Mouse (Mus musculus) stomach, embryonic 16.5 days (tissue): ENCODE measurements around the gene Nudt6. TPM values are rescaled to one million over a fixed set of nuclear protein-coding genes. Genes with fewer than 3 reads are reported as not detected.

Experiments used
- ATAC-seq: fragments of 200-750 bp; cut with Nextera tagmentation; 2 replicates; pipeline ENCODE4 v1.8.0; 2017; ENCODE audit warnings: moderate number of reproducible peaks, moderate TSS enrichment; ENCODE audit not compliant: insufficient read depth, low FRiP score
- H3K27ac ChIP-seq: fragments of 300-500 bp; sonication (generic); 2 replicates; pipeline ENCODE4 v1.5.1; 2014; ENCODE audit warnings: low read length
- H3K27me3 ChIP-seq: fragments of 300-500 bp; sonication (generic); 2 replicates; pipeline ENCODE4 v1.6.1; 2014; ENCODE audit warnings: low read length, control low read depth, mixed read lengths; ENCODE audit not compliant: control insufficient read depth, insufficient read depth
- H3K36me3 ChIP-seq: fragments of 300-500 bp; sonication (generic); 2 replicates; pipeline ENCODE4 v1.6.1; 2014; ENCODE audit warnings: low read length; ENCODE audit not compliant: control insufficient read depth, insufficient read depth
- H3K4me1 ChIP-seq: fragments of 300-500 bp; sonication (generic); 2 replicates; pipeline ENCODE4 v1.6.1; 2014; ENCODE audit warnings: low read length, control low read depth, mixed read lengths; ENCODE audit not compliant: control insufficient read depth, insufficient read depth
- H3K4me2 ChIP-seq: fragments of 300-500 bp; sonication (generic); 2 replicates; pipeline ENCODE4 v1.6.1; 2014; ENCODE audit warnings: low read depth, low read length, mixed read lengths
- H3K4me3 ChIP-seq: fragments of 300-500 bp; sonication (generic); replicated peaks from 2 replicates; pipeline ENCODE4 v1.5.1; 2014; ENCODE audit warnings: mild to moderate bottlenecking, low read length
- H3K9ac ChIP-seq: fragments of 300-500 bp; sonication (generic); 2 replicates; pipeline ENCODE4 v1.6.1; 2014; ENCODE audit warnings: low read length
- H3K9me3 ChIP-seq: fragments of 300-500 bp; sonication (generic); replicated peaks from 2 replicates; pipeline ENCODE4 v1.6.1; 2016; ENCODE audit warnings: low read length, control low read depth; ENCODE audit not compliant: control insufficient read depth
- WGBS: fragments of 180-500 bp; shearing (Covaris S2); extraction: QIAGEN DNeasy Blood & Tissue Kit; methylation state at CpG from one replicate; pipeline ENCODE4 v1.1.7; 2014; 5-methylcytosine and 5-hydroxymethylcytosine counted together
- polyA plus RNA-seq: library from polyadenylated mRNA; unstranded; fragments of >200 nt; fragmentation: Nextera tagmentation; extraction: Ambion mirVana; gene quantifications from 2 replicates; pipeline ENCODE4 v1.2.1, GENCODE M21; 2015

Nudt6 gene
- polyA plus RNA-seq, 1 experiment from 2014 or later, result 6.0 TPM

GRCm38 (mm10) chr3:37420641-37421040, 630 bp upstream of the Nudt6 start:
- H3K4me1 ChIP-seq, result peaks cover 13% of the 10 kb centered on the region
- peak overlapping the region; percentile 95 for H3K4me2 ChIP-seq
- no peaks in the 10 kb centered on the region for H3K36me3 ChIP-seq
- H3K27me3 ChIP-seq, result no peaks in the 10 kb centered on the region
- peak overlapping the region; percentile 86 for H3K9ac ChIP-seq
- H3K4me3 ChIP-seq, result peak overlapping the region; percentile 99
- no peaks in the 10 kb centered on the region for H3K9me3 ChIP-seq
- no peak for ATAC-seq
- 0% methylated on average over 24 of the region's 24 CpGs for WGBS
- H3K27ac ChIP-seq, result peak overlapping the region; percentile 89

GRCm38 (mm10) chr3:37419458-37419991, 486 bp downstream of the Nudt6 start, which contains the start of gene Spata5:
Spata5 (plus strand) TSS chr3:37419896.
- H3K27ac ChIP-seq, result peak within 1 kb of the TSS; percentile 93
- H3K4me2 ChIP-seq, result peak within 1 kb of the TSS; percentile 95
- no peaks in the 10 kb centered on the region for H3K9me3 ChIP-seq
- H3K4me3 ChIP-seq, result peak within 1 kb of the TSS; percentile 99
- ATAC-seq, result peak; percentile 97
- H3K27me3 ChIP-seq, result no peaks in the 10 kb centered on the region
- H3K4me1 ChIP-seq, result peaks cover 13% of the 10 kb centered on the region
- peak within 1 kb of the TSS; percentile 86 for H3K9ac ChIP-seq
- 1% methylated on average over 48 of the region's 50 CpGs for WGBS
- H3K36me3 ChIP-seq, result no peaks in the 10 kb centered on the region

DNA sequence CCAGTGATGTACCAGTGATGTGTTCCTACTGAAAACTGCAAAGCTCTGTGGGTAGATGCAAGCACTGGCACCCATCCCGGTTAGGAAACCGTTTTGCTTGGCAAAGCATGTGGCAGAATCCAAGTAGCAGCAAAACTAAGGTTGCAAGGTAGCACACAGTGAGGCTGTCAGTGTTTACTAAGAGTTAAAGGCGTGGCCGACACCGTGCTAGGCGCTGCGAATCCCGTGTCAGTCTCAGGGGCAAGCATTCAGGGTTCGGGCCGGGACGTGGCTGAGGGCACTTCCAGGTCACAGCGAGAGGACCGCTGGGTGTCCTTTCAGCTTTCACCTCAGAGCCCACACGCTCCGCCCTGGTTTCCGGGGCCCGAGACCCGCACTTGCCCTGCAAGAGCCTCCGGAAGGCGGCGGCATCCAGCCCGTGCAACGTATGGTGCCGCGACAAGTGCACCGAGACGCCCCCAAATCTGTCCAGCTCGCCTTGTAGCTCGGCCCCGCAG, 1.0 kb downstream of the Nudt6 start:
- WGBS, result under 1% methylated on average over 30 of the region's 30 CpGs
- Histone ChIP-seq H3K36me3 (no peaks in the 10 kb centered on the region), H3K4me1 (peaks cover 13% of the 10 kb centered on the region), H3K27ac (peak overlapping the region; percentile 93), H3K27me3 (no peaks in the 10 kb centered on the region), H3K9me3 (no peaks in the 10 kb centered on the region), H3K4me3 (peak overlapping the region; percentile 87), H3K4me2 (peak overlapping the region; percentile 81), H3K9ac (peak overlapping the region; percentile 85)
- no peak; the same call in 1 of the 2 replicates for ATAC-seq

- 64% methylated on average over 5 of the region's 5 CpGs for WGBS
- no peak for ATAC-seq
- peak overlapping the region; percentile 87 for H3K4me3 ChIP-seq
- no peaks in the 10 kb centered on the region for H3K27me3 ChIP-seq
- H3K4me2 ChIP-seq, result peak overlapping the region; percentile 81
- H3K27ac ChIP-seq, result 0 out of 2 replicates have a peak overlapping the region, but pooled peaks have one; percentile 93
- H3K36me3 ChIP-seq, result no peaks in the 10 kb centered on the region
- H3K9me3 ChIP-seq, result no peaks in the 10 kb centered on the region
- H3K4me1 ChIP-seq, result peaks cover 13% of the 10 kb centered on the region
- peak overlapping the region; percentile 85 for H3K9ac ChIP-seq
Observed at GRCm38 (mm10) chr3:37418341-37418740, 1.7 kb downstream of the Nudt6 start.

DNA sequence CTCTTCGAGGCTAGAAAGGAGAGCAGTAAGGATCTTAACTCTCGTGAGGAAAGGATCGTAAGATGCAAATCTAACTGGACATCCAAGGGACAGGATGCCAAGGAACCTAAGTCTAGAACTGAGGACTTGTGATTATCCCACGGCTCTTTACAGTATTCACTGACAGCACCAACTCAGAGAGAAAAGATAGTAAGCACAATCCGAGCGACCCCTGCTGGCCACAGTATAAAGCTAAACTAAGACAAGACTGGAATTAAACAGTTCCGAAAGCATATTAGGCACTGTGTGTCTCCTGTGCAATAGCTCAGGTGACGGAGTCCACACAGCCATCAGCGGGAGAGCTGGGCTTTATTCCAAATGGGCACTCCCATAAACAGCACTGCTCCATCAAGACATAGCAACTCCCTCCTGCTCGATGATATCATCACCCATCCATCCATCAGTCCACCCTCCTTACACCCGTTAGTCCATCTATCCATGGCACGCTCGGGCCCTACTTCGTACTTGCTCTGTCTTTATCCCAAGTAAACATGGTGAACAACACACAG, 5.5 kb downstream of the Nudt6 start:
- H3K27ac ChIP-seq, result no peak overlapping the region
- no peaks in the 10 kb centered on the region for H3K9me3 ChIP-seq
- peaks cover 6% of the 10 kb centered on the region for H3K4me1 ChIP-seq
- no peaks in the 10 kb centered on the region for H3K27me3 ChIP-seq
- H3K4me2 ChIP-seq, result no peak overlapping the region
- no peak overlapping the region for H3K9ac ChIP-seq
- no peaks in the 10 kb centered on the region for H3K36me3 ChIP-seq
- ATAC-seq, result no peak
- 45% methylated on average over 14 of the region's 14 CpGs for WGBS
- no peak overlapping the region for H3K4me3 ChIP-seq

- H3K4me3 ChIP-seq, result no peak overlapping the region
- no peaks in the 10 kb centered on the region for H3K9me3 ChIP-seq
- no peaks in the 10 kb centered on the region for H3K36me3 ChIP-seq
- no peak overlapping the region for H3K27ac ChIP-seq
- ATAC-seq, result no peak
- no peaks in the 10 kb centered on the region for H3K27me3 ChIP-seq
- H3K4me1 ChIP-seq, result peaks cover 1% of the 10 kb centered on the region
- no peak overlapping the region for H3K9ac ChIP-seq
- WGBS, result 68% methylated on average over 3 of the region's 3 CpGs
- no peak overlapping the region for H3K4me2 ChIP-seq
Observed at GRCm38 (mm10) chr3:37413446-37413845, 6.6 kb downstream of the Nudt6 start.

- no peak for ATAC-seq
- Histone ChIP-seq H3K27me3 (no peaks in the 10 kb centered on the region), H3K4me2 (no peak overlapping the region), H3K27ac (no peak overlapping the region), H3K36me3 (no peaks in the 10 kb centered on the region), H3K9me3 (no peaks in the 10 kb centered on the region), H3K9ac (no peak overlapping the region), H3K4me3 (no peak overlapping the region), H3K4me1 (no peaks in the 10 kb centered on the region)
Observed at GRCm38 (mm10) chr3:37407598-37407997, 12.4 kb downstream of the Nudt6 start.

GRCm38 (mm10) chr3:37401729-37402610, 18.0 kb downstream of the Nudt6 start:
- Histone ChIP-seq H3K27me3 (no peaks in the 10 kb centered on the region), H3K36me3 (no peaks in the 10 kb centered on the region), H3K4me1 (peaks cover 10% of the 10 kb centered on the region; the same call in 1 of the 2 replicates), H3K4me2 (no peak overlapping the region), H3K27ac (peak overlapping the region; percentile 60), H3K9ac (no peak overlapping the region), H3K4me3 (no peak overlapping the region), H3K9me3 (no peaks in the 10 kb centered on the region)
- WGBS, result 68% methylated on average over 11 of the region's 11 CpGs
- ATAC-seq, result peak; percentile 54; the same call in 1 of the 2 replicates
